Mouse (Mus musculus): ENCODE data around the gene Gpr152. TPM values are rescaled to one million over a fixed set of nuclear protein-coding genes. Genes with fewer than 3 reads are reported as not detected.

Gene Gpr152
- polyA plus RNA-seq, 1 experiment from 2014 or later = 0.05 TPM

DNA sequence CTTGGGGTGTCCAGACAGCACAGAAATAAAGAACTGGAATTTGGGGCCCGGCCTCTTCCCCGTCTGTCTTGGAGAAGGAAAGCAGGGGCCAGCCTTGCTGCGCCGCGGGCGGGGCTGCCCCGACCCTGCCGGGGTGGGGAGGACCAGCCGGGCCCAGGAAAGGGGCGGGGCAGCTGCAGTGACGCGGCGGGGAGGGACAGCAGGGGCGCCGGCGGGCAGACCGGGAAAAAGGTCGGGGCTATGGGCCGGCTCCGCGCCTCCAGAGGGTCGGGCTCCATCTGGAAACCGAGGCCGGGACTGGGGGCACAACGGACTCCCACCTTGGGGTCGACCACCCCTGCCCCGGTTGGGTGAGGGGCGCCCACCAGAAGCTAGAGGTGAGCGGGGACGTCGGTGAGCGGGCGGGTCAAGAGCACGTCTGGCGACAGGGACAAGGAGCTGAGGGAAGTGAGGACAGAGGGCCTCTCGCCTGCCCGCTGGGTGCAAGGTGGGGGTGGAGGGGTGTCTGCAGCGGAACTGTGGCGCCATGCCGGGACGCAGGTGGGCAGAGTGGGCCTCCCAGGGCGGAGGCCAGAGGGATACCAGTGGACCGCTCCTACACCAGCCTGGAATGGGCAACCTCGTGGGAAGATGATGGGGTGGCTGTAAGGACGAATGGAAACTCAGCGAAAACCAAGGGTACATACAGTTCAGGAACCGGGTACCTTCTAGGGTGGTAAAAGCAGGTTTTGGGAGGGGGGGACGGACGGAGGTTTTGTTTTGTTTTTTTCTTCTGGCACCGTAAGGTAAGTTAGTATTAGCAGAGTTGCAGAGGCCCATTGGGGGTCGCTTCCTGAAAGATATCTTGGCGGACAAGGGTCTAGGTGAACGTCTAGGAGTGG lies 39.5 kb upstream of the Gpr152 start, which contains the start of gene Pitpnm1:
TSS of gene Pitpnm1 (plus strand) at position 162 of the 881 bp plus-strand sequence.
- H3K9me3 ChIP-seq (replicated peaks) = no peaks in the 10 kb centered on the region
- peaks cover 43% of the 10 kb centered on the region for H3K27me3 ChIP-seq
- peak within 1 kb of the TSS; percentile 69 for H3K4me2 ChIP-seq (replicated peaks)
- peak within 1 kb of the TSS; percentile 50 for H3K4me3 ChIP-seq
- H3K9ac ChIP-seq = peak within 1 kb of the TSS; percentile 68
- peak within 1 kb of the TSS; percentile 45; the same call in 1 of the 2 replicates for H3K27ac ChIP-seq
- H3K4me1 ChIP-seq = peaks cover 49% of the 10 kb centered on the region
- WGBS = 1% methylated on average over 53 of the region's 53 CpGs
- ATAC-seq (ENCODE audit: low FRiP score) = no peak
- H3K36me3 ChIP-seq = no peaks in the 10 kb centered on the region

DNA sequence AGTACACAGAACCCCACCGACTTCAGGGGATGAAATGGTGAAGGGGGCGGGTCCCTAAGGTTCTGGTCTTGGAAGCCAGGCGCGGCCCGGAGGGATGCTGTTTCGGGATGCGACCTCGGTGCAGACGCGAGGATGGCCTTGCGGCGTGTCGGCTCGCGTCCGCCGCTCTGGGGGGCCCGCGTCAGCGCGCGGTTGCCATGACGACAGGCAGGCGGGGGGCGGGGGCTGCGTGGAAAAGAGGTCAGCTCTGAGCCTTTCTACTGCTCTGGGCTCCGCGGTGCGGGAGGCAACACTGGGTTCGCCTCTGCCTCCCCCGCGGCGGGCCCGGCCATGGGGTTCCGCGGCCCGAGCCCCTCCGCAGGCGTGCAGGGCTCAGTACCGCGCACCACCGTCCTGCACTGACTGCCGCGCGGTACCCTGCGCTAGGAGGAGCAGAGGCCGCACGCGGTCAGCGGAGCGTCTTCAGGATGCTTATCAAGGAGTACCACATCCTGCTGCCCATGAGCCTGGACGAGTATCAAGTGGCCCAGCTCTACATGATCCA lies 38.8 kb upstream of the Gpr152 start:
- Histone ChIP-seq H3K4me3 (peak overlapping the region; percentile 50), H3K4me2 (replicated peaks) (peak overlapping the region; percentile 69), H3K4me1 (peaks cover 49% of the 10 kb centered on the region), H3K36me3 (no peaks in the 10 kb centered on the region), H3K9me3 (replicated peaks) (no peaks in the 10 kb centered on the region), H3K9ac (peak overlapping the region; percentile 68), H3K27ac (peak overlapping the region; percentile 45; the same call in 1 of the 2 replicates), H3K27me3 (peaks cover 43% of the 10 kb centered on the region)
- 1% methylated on average over 52 of the region's 52 CpGs for WGBS
- 0 out of 2 replicates have a peak, but pooled peaks have one; percentile 0 for ATAC-seq (ENCODE audit: low FRiP score)

DNA sequence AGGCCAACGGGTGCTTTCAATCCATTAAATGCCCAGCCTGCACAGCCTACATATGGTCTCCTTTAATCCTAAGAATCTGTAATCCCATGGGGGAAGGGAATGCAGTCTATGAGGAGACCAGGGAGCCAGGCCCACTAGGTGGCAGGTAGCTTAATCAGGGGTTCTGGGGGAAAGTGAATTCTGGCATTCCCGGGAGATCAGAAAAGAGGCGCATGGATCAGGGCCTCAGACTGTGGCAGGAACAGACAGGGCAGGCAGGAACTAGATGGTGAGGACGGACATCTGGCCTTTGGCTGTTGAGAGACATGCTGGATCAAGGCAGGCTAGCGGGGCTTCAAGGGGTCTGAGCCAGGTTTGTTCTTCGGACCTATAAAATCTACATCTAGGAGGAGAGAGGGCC lies 38.1 kb upstream of the Gpr152 start:
- 58% methylated on average over 6 of the region's 6 CpGs for WGBS
- no peaks in the 10 kb centered on the region for H3K36me3 ChIP-seq
- peaks cover 43% of the 10 kb centered on the region for H3K27me3 ChIP-seq
- no peak overlapping the region for H3K27ac ChIP-seq
- H3K9me3 ChIP-seq (replicated peaks) = no peaks in the 10 kb centered on the region
- H3K9ac ChIP-seq = peak overlapping the region; percentile 68
- H3K4me2 ChIP-seq (replicated peaks) = peak overlapping the region; percentile 69
- no peak for ATAC-seq (ENCODE audit: low FRiP score)
- H3K4me3 ChIP-seq = peak overlapping the region; percentile 50
- peaks cover 45% of the 10 kb centered on the region for H3K4me1 ChIP-seq

DNA sequence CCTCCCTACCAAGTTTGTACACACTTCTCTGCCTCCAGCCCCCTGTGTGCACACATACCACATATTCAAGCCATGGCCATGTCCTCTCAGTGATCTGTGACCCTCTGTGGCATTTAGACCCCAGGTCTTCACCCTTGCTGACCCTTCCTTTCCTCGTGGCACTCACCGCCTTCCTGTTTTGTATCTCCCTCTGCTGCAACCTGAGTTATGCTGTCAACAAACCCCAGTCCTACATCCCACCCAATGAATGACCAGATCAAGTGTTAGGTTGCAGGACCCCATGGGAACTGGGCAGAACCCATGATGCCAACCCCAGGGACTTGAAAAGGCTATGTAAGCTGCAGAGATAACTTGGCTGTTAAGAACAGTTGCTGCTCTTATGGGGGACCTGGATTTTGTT lies 37.5 kb upstream of the Gpr152 start:
- Histone ChIP-seq H3K4me2 (replicated peaks) (peak overlapping the region; percentile 69; the same call in 1 of the 2 replicates), H3K9me3 (replicated peaks) (no peaks in the 10 kb centered on the region), H3K4me1 (peaks cover 43% of the 10 kb centered on the region), H3K4me3 (no peak overlapping the region), H3K36me3 (no peaks in the 10 kb centered on the region), H3K9ac (no peak overlapping the region), H3K27ac (no peak overlapping the region), H3K27me3 (peaks cover 43% of the 10 kb centered on the region)
- no peak for ATAC-seq (ENCODE audit: low FRiP score)
- WGBS = 67% methylated on average over 2 of the region's 2 CpGs

DNA sequence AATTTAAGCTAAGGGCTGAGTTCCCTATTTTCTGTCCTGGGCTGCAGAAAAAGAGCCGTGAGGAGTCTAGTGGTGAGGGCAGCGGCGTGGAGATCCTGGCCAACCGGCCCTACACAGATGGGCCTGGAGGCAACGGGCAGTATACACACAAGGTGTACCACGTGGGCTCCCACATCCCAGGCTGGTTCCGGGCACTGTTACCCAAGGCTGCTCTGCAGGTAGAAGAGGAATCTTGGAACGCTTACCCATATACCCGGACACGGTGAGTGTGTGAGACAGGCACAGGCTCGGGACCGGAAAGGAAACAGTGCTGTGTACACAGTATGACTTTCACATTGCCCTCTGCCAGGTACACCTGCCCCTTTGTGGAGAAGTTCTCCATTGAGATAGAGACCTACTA lies 37.0 kb upstream of the Gpr152 start:
- no peak overlapping the region for H3K4me3 ChIP-seq
- H3K4me1 ChIP-seq = peaks cover 42% of the 10 kb centered on the region
- H3K27me3 ChIP-seq = peaks cover 43% of the 10 kb centered on the region
- no peak overlapping the region for H3K9ac ChIP-seq
- ATAC-seq (ENCODE audit: low FRiP score) = no peak
- H3K9me3 ChIP-seq (replicated peaks) = no peaks in the 10 kb centered on the region
- 93% methylated on average over 12 of the region's 12 CpGs for WGBS
- H3K27ac ChIP-seq = no peak overlapping the region
- no peaks in the 10 kb centered on the region; the same call in 1 of the 2 replicates for H3K36me3 ChIP-seq
- H3K4me2 ChIP-seq (replicated peaks) = no peak overlapping the region

DNA sequence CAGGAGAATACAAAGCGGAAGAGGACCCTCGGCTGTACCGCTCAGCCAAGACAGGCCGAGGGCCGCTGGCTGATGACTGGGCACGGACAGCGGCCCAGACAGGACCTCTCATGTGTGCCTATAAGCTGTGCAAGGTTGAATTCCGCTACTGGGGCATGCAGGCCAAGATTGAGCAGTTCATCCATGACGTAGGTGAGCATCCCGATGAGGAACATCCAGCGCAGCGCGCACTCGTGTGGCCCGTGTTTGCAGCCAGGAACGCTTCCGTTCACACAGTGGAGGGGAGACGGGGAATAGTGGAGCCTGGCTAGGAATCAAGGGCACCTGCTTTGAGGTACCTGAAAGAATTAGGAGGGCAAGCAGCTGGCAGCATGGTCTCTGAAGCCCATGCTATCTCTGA lies 36.3 kb upstream of the Gpr152 start:
- ATAC-seq (ENCODE audit: low FRiP score) = no peak
- Histone ChIP-seq H3K27ac (no peak overlapping the region), H3K27me3 (peaks cover 43% of the 10 kb centered on the region), H3K36me3 (peaks cover 4% of the 10 kb centered on the region; the same call in 1 of the 2 replicates), H3K4me2 (replicated peaks) (no peak overlapping the region), H3K9ac (no peak overlapping the region), H3K4me1 (peaks cover 36% of the 10 kb centered on the region), H3K9me3 (replicated peaks) (no peaks in the 10 kb centered on the region), H3K4me3 (no peak overlapping the region)
- 93% methylated on average over 18 of the region's 18 CpGs for WGBS

DNA sequence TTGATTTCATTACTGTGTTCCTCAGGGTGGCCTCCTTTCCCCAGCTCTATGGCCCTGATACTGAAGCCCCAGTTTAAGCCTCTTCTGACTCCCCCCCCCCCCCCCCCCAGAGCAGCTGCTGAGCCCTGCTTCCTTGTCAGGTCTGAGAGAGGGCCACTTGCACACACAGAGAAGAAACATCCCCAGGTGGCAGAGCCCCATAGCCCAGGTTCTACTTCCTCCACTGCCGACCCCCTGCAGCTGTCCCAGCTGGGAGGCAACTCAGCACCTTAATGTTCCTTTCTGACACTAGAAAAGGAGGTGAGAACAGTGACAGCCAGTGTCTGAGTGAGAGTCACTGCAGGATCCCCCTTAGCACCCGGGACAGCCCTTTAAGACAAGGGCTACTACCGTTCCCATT lies 35.8 kb upstream of the Gpr152 start:
- H3K4me2 ChIP-seq (replicated peaks) = no peak overlapping the region
- no peaks in the 10 kb centered on the region for H3K9me3 ChIP-seq (replicated peaks)
- 79% methylated on average over 3 of the region's 3 CpGs for WGBS
- peaks cover 8% of the 10 kb centered on the region; the same call in 1 of the 2 replicates for H3K36me3 ChIP-seq
- H3K9ac ChIP-seq = no peak overlapping the region
- H3K4me3 ChIP-seq = no peak overlapping the region
- no peak for ATAC-seq (ENCODE audit: low FRiP score)
- no peak overlapping the region for H3K27ac ChIP-seq
- H3K27me3 ChIP-seq = peaks cover 43% of the 10 kb centered on the region
- peaks cover 32% of the 10 kb centered on the region for H3K4me1 ChIP-seq

DNA sequence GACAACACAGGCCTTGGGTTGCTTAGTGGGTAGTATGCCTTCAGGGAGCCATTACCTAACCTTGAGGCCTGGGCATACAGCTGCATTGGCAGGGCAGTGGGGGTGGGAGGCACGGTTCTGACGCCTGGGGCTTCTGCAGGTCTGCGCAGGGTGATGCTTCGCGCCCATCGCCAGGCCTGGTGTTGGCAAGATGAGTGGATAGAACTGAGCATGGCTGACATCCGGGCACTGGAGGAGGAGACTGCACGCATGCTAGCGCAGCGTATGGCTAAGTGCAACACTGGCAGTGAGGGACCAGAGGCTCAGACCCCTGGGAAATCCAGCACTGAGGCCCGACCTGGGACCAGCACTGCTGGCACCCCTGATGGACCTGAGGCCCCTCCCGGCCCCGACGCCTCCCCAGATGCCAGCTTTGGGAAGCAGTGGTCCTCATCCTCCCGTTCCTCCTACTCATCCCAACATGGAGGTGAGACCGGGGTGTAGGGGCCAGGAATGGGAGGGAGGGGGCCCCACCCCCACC lies 34.9 kb upstream of the Gpr152 start:
- WGBS = 90% methylated on average over 16 of the region's 16 CpGs
- Histone ChIP-seq H3K27me3 (peaks cover 40% of the 10 kb centered on the region), H3K9ac (no peak overlapping the region), H3K4me1 (peaks cover 22% of the 10 kb centered on the region), H3K27ac (no peak overlapping the region), H3K9me3 (replicated peaks) (no peaks in the 10 kb centered on the region), H3K4me2 (replicated peaks) (no peak overlapping the region), H3K36me3 (peaks cover 8% of the 10 kb centered on the region; the same call in 1 of the 2 replicates), H3K4me3 (no peak overlapping the region)
- ATAC-seq (ENCODE audit: low FRiP score) = no peak

DNA sequence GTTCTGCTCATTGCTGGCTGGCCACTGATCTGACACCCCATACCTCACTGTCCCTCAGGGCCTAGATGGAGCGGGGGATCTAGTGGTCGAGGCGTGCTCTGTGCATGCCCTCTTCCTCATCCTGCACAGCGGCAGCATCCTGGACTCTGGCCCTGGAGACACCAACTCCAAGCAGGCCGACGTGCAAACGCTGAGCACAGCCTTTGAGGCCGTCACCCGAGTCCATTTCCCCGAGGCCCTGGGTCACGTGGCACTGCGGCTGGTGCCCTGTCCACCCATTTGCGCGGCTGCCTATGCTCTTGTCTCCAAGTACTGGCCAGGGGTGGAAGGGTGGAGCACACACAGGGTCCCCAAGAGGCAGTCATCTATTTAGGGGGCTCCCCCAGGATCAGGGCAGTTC lies 32.9 kb upstream of the Gpr152 start:
- 89% methylated on average over 14 of the region's 14 CpGs for WGBS
- Histone ChIP-seq H3K9ac (no peak overlapping the region), H3K36me3 (peaks cover 13% of the 10 kb centered on the region), H3K9me3 (replicated peaks) (no peaks in the 10 kb centered on the region), H3K4me3 (no peak overlapping the region), H3K4me1 (peaks cover 5% of the 10 kb centered on the region), H3K4me2 (replicated peaks) (no peak overlapping the region), H3K27ac (no peak overlapping the region), H3K27me3 (peaks cover 21% of the 10 kb centered on the region)
- ATAC-seq (ENCODE audit: low FRiP score) = no peak

DNA sequence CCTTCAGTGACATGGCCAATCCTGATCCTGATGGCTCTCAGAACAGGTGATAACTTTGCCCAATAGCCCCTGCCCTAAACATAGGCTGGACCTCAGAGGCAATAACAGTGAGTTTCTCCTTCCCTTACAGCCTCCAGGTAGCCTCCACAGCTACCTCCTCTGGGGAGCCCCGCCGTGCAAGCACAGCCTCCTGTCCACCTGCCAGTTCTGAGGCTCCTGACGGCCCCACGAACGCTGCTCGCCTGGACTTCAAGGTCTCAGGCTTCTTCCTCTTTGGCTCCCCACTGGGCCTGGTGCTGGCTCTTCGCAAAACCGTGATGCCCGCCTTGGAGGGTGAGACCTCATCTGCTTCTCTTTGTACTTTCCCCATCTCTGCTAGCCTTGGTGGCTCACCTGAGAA lies 31.1 kb upstream of the Gpr152 start:
- H3K27ac ChIP-seq = no peak overlapping the region
- peaks cover 2% of the 10 kb centered on the region; the same call in 1 of the 2 replicates for H3K27me3 ChIP-seq
- H3K4me3 ChIP-seq = no peak overlapping the region
- no peaks in the 10 kb centered on the region for H3K9me3 ChIP-seq (replicated peaks)
- H3K4me1 ChIP-seq = no peaks in the 10 kb centered on the region
- WGBS = 92% methylated on average over 9 of the region's 9 CpGs
- peaks cover 30% of the 10 kb centered on the region for H3K36me3 ChIP-seq
- no peak overlapping the region for H3K4me2 ChIP-seq (replicated peaks)
- H3K9ac ChIP-seq = no peak overlapping the region
- ATAC-seq (ENCODE audit: low FRiP score) = no peak

DNA sequence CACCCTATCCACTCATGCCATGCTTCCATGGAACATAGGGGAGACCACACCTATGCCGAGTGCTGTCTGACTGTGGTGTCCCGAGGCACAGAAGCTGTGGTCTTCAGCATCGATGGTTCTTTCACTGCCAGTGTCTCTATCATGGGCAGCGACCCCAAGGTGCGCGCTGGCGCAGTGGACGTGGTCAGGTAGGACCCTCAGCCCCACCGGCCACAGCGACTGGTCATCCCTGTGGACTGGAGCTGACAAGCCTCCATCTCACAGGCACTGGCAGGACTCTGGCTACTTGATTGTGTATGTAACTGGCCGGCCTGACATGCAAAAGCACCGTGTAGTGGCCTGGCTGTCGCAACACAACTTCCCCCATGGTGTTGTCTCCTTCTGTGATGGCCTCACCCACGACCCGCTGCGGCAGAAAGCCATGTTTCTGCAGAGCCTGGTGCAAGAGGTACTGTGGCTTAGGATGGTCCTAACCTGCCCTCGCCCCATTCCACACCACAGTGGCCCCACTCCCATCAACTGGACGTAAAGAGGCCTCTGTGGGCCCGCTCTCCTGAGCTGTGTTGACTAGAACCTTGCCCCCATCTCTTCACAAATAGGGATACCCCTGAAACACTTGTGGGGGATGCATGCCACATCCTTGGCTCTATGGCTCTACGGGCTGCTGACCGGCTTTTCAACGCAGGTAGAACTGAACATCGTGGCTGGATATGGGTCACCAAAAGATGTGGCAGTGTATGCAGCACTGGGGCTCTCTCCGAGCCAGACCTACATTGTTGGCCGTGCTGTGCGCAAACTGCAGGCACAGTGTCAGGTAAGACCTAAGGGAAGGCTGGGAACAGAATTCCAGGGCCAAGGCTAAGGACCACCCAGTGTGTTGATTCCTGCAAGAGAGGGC lies 27.3 kb upstream of the Gpr152 start:
- no peak for ATAC-seq (ENCODE audit: low FRiP score)
- no peaks in the 10 kb centered on the region for H3K27me3 ChIP-seq
- H3K4me3 ChIP-seq = no peak overlapping the region
- no peak overlapping the region for H3K27ac ChIP-seq
- peaks cover 66% of the 10 kb centered on the region for H3K36me3 ChIP-seq
- WGBS = 96% methylated on average over 26 of the region's 26 CpGs
- no peak overlapping the region for H3K4me2 ChIP-seq (replicated peaks)
- H3K9me3 ChIP-seq (replicated peaks) = no peaks in the 10 kb centered on the region
- H3K4me1 ChIP-seq = no peaks in the 10 kb centered on the region
- H3K9ac ChIP-seq = no peak overlapping the region
